ENCODE assay signal across 8 mouse cellular contexts in genomic region chr8:3514681-3515247, GRCm38 (mm10). TPM values are rescaled to one million over a fixed set of nuclear protein-coding genes. Genes with fewer than 3 reads are reported as not detected.
DNase-seq lines count a peak whose midpoint lies in the region; ATAC-seq and TF ChIP-seq lines count a peak whose summit lies in the region.

No protein-coding gene starts in this region.

- H3K36me3 ChIP-seq in lung, embryonic 15.5 days = peaks cover 7% of the 10 kb centered on the region; the same call in 1 of the 2 replicates
- no peaks in the 10 kb centered on the region; the same call in none of the 2 replicates for H3K36me3 ChIP-seq in forebrain, embryonic 11.5 days (ENCODE audit: control insufficient read depth, insufficient read depth, low read length)

- H3K4me3 ChIP-seq in lung, embryonic 15.5 days = peak overlapping the region; percentile 75
- H3K4me3 ChIP-seq in forebrain, embryonic 11.5 days (ENCODE audit: low read depth, low read length) = peak overlapping the region; percentile 53
- H3K4me3 ChIP-seq in olfactory bulb, adult 2 months (ENCODE audit: insufficient read depth, low read depth, low read length) = peak overlapping the region; percentile 70

- no peak for ATAC-seq in lung, embryonic 15.5 days (ENCODE audit: borderline replicate concordance, extremely low read depth, low FRiP score, low TSS enrichment)
- ATAC-seq in forebrain, embryonic 11.5 days (replicated peaks; ENCODE audit: low FRiP score) = no peak
- no peak for ATAC-seq in megakaryocyte progenitor cell, adult 5-6 weeks (replicated peaks; ENCODE audit: poor library complexity)

- peak overlapping the region; percentile 62; the same call in 1 of the 2 replicates for H3K27ac ChIP-seq in lung, embryonic 15.5 days
- H3K27ac ChIP-seq in forebrain, embryonic 11.5 days (ENCODE audit: low read depth, low read length) = no peak overlapping the region
- H3K27ac ChIP-seq in olfactory bulb, adult 2 months (ENCODE audit: insufficient read depth, low read depth, low read length) = peak overlapping the region; percentile 27; the same call in 1 of the 2 replicates

- TF ChIP-seq CTCF in olfactory bulb, adult 2 months (IDR thresholded peaks at IDR 0.05; ENCODE audit: insufficient read depth, low read depth, low read length) = no peak

- H3K4me1 ChIP-seq in lung, embryonic 15.5 days = peaks cover 16% of the 10 kb centered on the region; the same call in 1 of the 2 replicates
- peaks cover 2% of the 10 kb centered on the region; the same call in 1 of the 2 replicates for H3K4me1 ChIP-seq in forebrain, embryonic 11.5 days (replicated peaks; ENCODE audit: control insufficient read depth, insufficient read depth, low read length)
- peaks cover 8% of the 10 kb centered on the region for H3K4me1 ChIP-seq in olfactory bulb, adult 2 months (ENCODE audit: control insufficient read depth, insufficient read depth, low read length)

- H3K27me3 ChIP-seq in lung, embryonic 15.5 days = no peaks in the 10 kb centered on the region
- no peaks in the 10 kb centered on the region for H3K27me3 ChIP-seq in forebrain, embryonic 11.5 days (ENCODE audit: control insufficient read depth, insufficient read depth, low read length)

- TF ChIP-seq POLR2A in olfactory bulb, adult 2 months (IDR thresholded peaks at IDR 0.05; ENCODE audit: insufficient read depth, low read depth, low read length) = no peak

- DNase-seq in lung, postnatal 36 days = no peak
- no peak for DNase-seq in forebrain, embryonic 11.5 days (ENCODE audit: low spot score)
- peak; percentile 24 for DNase-seq in kidney, postnatal 10 days
- no peak for DNase-seq in thymus, postnatal 10 days (ENCODE audit: low spot score in 2 of 2)
- no peak for DNase-seq in layer of hippocampus, postnatal 10 days (ENCODE audit: low spot score in 2 of 2)

- no peaks in the 10 kb centered on the region for H3K9me3 ChIP-seq in lung, embryonic 15.5 days
- no peaks in the 10 kb centered on the region for H3K9me3 ChIP-seq in forebrain, embryonic 11.5 days (ENCODE audit: control insufficient read depth, low read length)

- 0 out of 2 replicates have a peak overlapping the region, but pooled peaks have one; percentile 10 for H3K9ac ChIP-seq in lung, embryonic 15.5 days
- peak overlapping the region; percentile 67; the same call in 1 of the 2 replicates for H3K9ac ChIP-seq in forebrain, embryonic 11.5 days (ENCODE audit: low read length)

- 38% methylated on average over 13 of the region's 13 CpGs for WGBS in lung, embryonic 15.5 days
- WGBS in forebrain, embryonic 11.5 days = 29% methylated on average over 13 of the region's 13 CpGs
- WGBS in olfactory bulb, adult 2 months = 24% methylated on average over 13 of the region's 13 CpGs

- H3K4me2 ChIP-seq in lung, embryonic 15.5 days = peak overlapping the region; percentile 93
- peak overlapping the region; percentile 97 for H3K4me2 ChIP-seq in forebrain, embryonic 11.5 days (ENCODE audit: low read depth, low read length, severe bottlenecking)

RNA-seq across cellular contexts. Expression of gene Pnpla6, which starts 0.4 kb away (rescaled TPM):
- 21.7 and 29.9 TPM in 2 replicates for polyA plus RNA-seq in lung, embryonic 15.5 days (2015; fragmentation: Nextera tagmentation; extraction: Ambion mirVana)
- 19.2 and 25.0 TPM in 2 replicates for polyA plus RNA-seq in forebrain, embryonic 11.5 days (2014; fragmentation: Nextera tagmentation; extraction: Ambion mirVana)
- not detected in 2 replicates for polyA plus RNA-seq in olfactory bulb, adult 2 months (2012; ENCODE audit: insufficient read depth, insufficient read length, low replicate concordance, missing spikeins)
- 13.8 and 16.8 TPM in 2 replicates for total RNA-seq in megakaryocyte progenitor cell, adult 5-6 weeks (2015)
- 14.0 and 17.7 TPM in 2 replicates for total RNA-seq in megakaryocyte progenitor cell, adult 5-6 weeks (2017)
- total RNA-seq in layer of hippocampus, postnatal 10 days (2021) = 10 to 100 TPM; 67.7 to 76.2 TPM

RNA-seq across cellular contexts. Expression of gene Mcoln1, which starts 14.5 kb away (rescaled TPM):
- polyA plus RNA-seq in lung, embryonic 15.5 days (2015; fragmentation: Nextera tagmentation; extraction: Ambion mirVana) = 45.7 and 50.7 TPM in 2 replicates
- polyA plus RNA-seq in forebrain, embryonic 11.5 days (2014; fragmentation: Nextera tagmentation; extraction: Ambion mirVana) = 56.6 and 56.7 TPM in 2 replicates
- 296 TPM in 1 of 2 replicates, not detected in the other for polyA plus RNA-seq in olfactory bulb, adult 2 months (2012; ENCODE audit: insufficient read depth, insufficient read length, low replicate concordance, missing spikeins)
- total RNA-seq in megakaryocyte progenitor cell, adult 5-6 weeks (2015) = 13.6 and 20.5 TPM in 2 replicates
- total RNA-seq in megakaryocyte progenitor cell, adult 5-6 weeks (2017) = 20.1 and 23.0 TPM in 2 replicates
- total RNA-seq in layer of hippocampus, postnatal 10 days (2021) = 10 to 100 TPM; 66.2 to 79.4 TPM

RNA-seq across cellular contexts. Expression of gene Zfp358, which starts 21.8 kb away (rescaled TPM):
- polyA plus RNA-seq in lung, embryonic 15.5 days (2015; fragmentation: Nextera tagmentation; extraction: Ambion mirVana) = 44.6 and 45.2 TPM in 2 replicates
- 34.1 and 35.1 TPM in 2 replicates for polyA plus RNA-seq in forebrain, embryonic 11.5 days (2014; fragmentation: Nextera tagmentation; extraction: Ambion mirVana)
- polyA plus RNA-seq in olfactory bulb, adult 2 months (2012; ENCODE audit: insufficient read depth, insufficient read length, low replicate concordance, missing spikeins) = not detected in 2 replicates
- 9.3 and 12.3 TPM in 2 replicates for total RNA-seq in megakaryocyte progenitor cell, adult 5-6 weeks (2015)
- 4.6 and 7.0 TPM in 2 replicates for total RNA-seq in megakaryocyte progenitor cell, adult 5-6 weeks (2017)
- 10 to 100 TPM; 27.7 to 29.0 TPM for total RNA-seq in layer of hippocampus, postnatal 10 days (2021)

RNA-seq across cellular contexts. Expression of gene Tex45, which starts 44.1 kb away (rescaled TPM):
- not detected in 2 replicates for polyA plus RNA-seq in lung, embryonic 15.5 days (2015; fragmentation: Nextera tagmentation; extraction: Ambion mirVana)
- polyA plus RNA-seq in forebrain, embryonic 11.5 days (2014; fragmentation: Nextera tagmentation; extraction: Ambion mirVana) = 0.33 TPM in 1 of 2 replicates, not detected in the other
- not detected in 2 replicates for polyA plus RNA-seq in olfactory bulb, adult 2 months (2012; ENCODE audit: insufficient read depth, insufficient read length, low replicate concordance, missing spikeins)
- total RNA-seq in megakaryocyte progenitor cell, adult 5-6 weeks (2015) = 0.17 TPM in 1 of 2 replicates, not detected in the other
- 0.21 TPM in 1 of 2 replicates, not detected in the other for total RNA-seq in megakaryocyte progenitor cell, adult 5-6 weeks (2017)
- total RNA-seq in layer of hippocampus, postnatal 10 days (2021) = under 1 TPM; 0.20 to 0.32 TPM

RNA-seq across cellular contexts. Expression of gene Pex11g, which starts 47.3 kb away (rescaled TPM):
- polyA plus RNA-seq in lung, embryonic 15.5 days (2015; fragmentation: Nextera tagmentation; extraction: Ambion mirVana) = 9.2 and 11.4 TPM in 2 replicates
- 2.9 and 3.8 TPM in 2 replicates for polyA plus RNA-seq in forebrain, embryonic 11.5 days (2014; fragmentation: Nextera tagmentation; extraction: Ambion mirVana)
- not detected in 2 replicates for polyA plus RNA-seq in olfactory bulb, adult 2 months (2012; ENCODE audit: insufficient read depth, insufficient read length, low replicate concordance, missing spikeins)
- total RNA-seq in megakaryocyte progenitor cell, adult 5-6 weeks (2015) = 0.83 and 2.5 TPM in 2 replicates
- 0.79 and 3.8 TPM in 2 replicates for total RNA-seq in megakaryocyte progenitor cell, adult 5-6 weeks (2017)
- 1 to 10 TPM in 1 of 2 experiments, under 1 TPM in 1; 0.87 to 1.7 TPM for total RNA-seq in layer of hippocampus, postnatal 10 days (2021)

Comparison
In these comparisons a context has a peak if more than half of its experiments do, and no peak if none do; other contexts are left out.
1. RNA of gene Pnpla6, which starts 0.4 kb away (polyA plus RNA-seq): 21.7 to 29.9 TPM in lung, embryonic 15.5 days and 19.2 to 25.0 TPM in forebrain, embryonic 11.5 days; not detected in olfactory bulb, adult 2 months; every median in the first group is over 10 times any median in the second.
2. RNA of gene Zfp358, which starts 21.8 kb away (polyA plus RNA-seq): 44.6 to 45.2 TPM in lung, embryonic 15.5 days and 34.1 to 35.1 TPM in forebrain, embryonic 11.5 days; not detected in olfactory bulb, adult 2 months; every median in the first group is over 10 times any median in the second.
3. Peak in every context shown above with its lines, with median percentiles within 50 percentile points of each other: H3K4me3 ChIP-seq.